Mouse (Mus musculus) stomach, embryonic 14.5 days (tissue): Measurements from ENCODE around the gene Cd200r1. TPM values are rescaled to one million over a fixed set of nuclear protein-coding genes. Genes with fewer than 3 reads are reported as not detected.
"Not testable (repeated sequence)": the region's sequence is repeated elsewhere in the genome, so short reads cannot be mapped to it uniquely, and the experiment has no call there.

Experiments
- ATAC-seq: fragments of 200-750 bp; cut with Nextera tagmentation; 2 replicates; pipeline ENCODE4 v1.8.0; 2017; ENCODE audit warnings: low read depth, moderate TSS enrichment; ENCODE audit not compliant: insufficient number of reproducible peaks, insufficient read depth, low FRiP score
- H3K27ac ChIP-seq: fragments of 300-500 bp; sonication (generic); 2 replicates; pipeline ENCODE4 v1.5.1; 2014; ENCODE audit warnings: mild to moderate bottlenecking, low read length, moderate library complexity, mixed read lengths
- H3K27me3 ChIP-seq: fragments of 300-500 bp; sonication (generic); 2 replicates; pipeline ENCODE4 v1.6.1; 2014; ENCODE audit warnings: low read length, control low read depth, mixed read lengths; ENCODE audit not compliant: control insufficient read depth, insufficient read depth
- H3K36me3 ChIP-seq: fragments of 300-500 bp; sonication (generic); 2 replicates; pipeline ENCODE4 v1.6.1; 2014; ENCODE audit warnings: mild to moderate bottlenecking, control low read depth, low read length, moderate library complexity, mixed read lengths; ENCODE audit not compliant: control insufficient read depth, insufficient read depth
- H3K4me1 ChIP-seq: fragments of 300-500 bp; sonication (generic); 2 replicates; pipeline ENCODE4 v1.6.1; 2014; ENCODE audit warnings: low read length, control low read depth, mixed read lengths; ENCODE audit not compliant: control insufficient read depth, insufficient read depth
- H3K4me2 ChIP-seq: fragments of 300-500 bp; sonication (generic); replicated peaks from 2 replicates; pipeline ENCODE4 v1.6.1; 2014; ENCODE audit warnings: low read depth, low read length, control low read depth
- H3K4me3 ChIP-seq: fragments of 300-500 bp; sonication (generic); 2 replicates; pipeline ENCODE4 v1.5.1; 2014; ENCODE audit warnings: low read depth, low read length, control low read depth
- H3K9ac ChIP-seq: fragments of 300-500 bp; sonication (generic); replicated peaks from 2 replicates; pipeline ENCODE4 v1.6.1; 2014; ENCODE audit warnings: low read depth, mild to moderate bottlenecking, control low read depth, low read length, moderate library complexity, mixed read lengths
- H3K9me3 ChIP-seq: fragments of 300-500 bp; sonication (generic); 2 replicates; pipeline ENCODE4 v1.6.1; 2016; ENCODE audit warnings: low read depth, low read length, control low read depth; ENCODE audit not compliant: control insufficient read depth
- WGBS: fragments of 180-500 bp; shearing (Covaris S2); extraction: QIAGEN DNeasy Blood & Tissue Kit; methylation state at CpG from one replicate; pipeline ENCODE4 v1.1.7; 2014; 5-methylcytosine and 5-hydroxymethylcytosine counted together
- polyA plus RNA-seq: library from polyadenylated mRNA; unstranded; fragments of >200 nt; fragmentation: Nextera tagmentation; extraction: Ambion mirVana; gene quantifications from 2 replicates; pipeline ENCODE4 v1.2.1, GENCODE M21; 2014

The Cd200r1 gene
- polyA plus RNA-seq, 1 experiment from 2014 or later, result 1.2 TPM

DNA sequence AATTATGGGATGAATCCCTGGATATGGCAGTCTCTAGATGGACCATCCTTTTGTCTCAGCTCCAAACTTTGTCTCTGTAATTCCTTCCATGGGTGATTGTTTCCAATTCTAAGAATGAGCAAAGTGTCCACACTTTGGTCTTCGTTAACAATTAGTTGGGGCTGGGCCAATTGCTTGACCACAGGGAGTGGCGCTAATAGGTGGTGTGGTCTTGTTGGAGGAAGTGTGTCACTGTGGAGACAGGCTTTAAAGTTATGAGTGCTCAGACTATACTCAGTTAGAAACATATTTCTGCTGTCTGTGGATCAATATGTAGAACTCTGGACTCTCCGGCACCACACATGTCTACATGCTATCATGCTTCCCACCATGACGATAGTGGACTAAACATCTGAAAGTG is 44.7 kb downstream of the Cd200r1 start:
- H3K27ac ChIP-seq, H3K36me3 ChIP-seq, H3K9me3 ChIP-seq, H3K4me1 ChIP-seq, H3K9ac ChIP-seq, H3K27me3 ChIP-seq, ATAC-seq, H3K4me2 ChIP-seq, H3K4me3 ChIP-seq: not testable (repeated sequence)
- whole genome bisulfite sequencing, result 94% methylated on average over 4 of the region's 4 CpGs

DNA sequence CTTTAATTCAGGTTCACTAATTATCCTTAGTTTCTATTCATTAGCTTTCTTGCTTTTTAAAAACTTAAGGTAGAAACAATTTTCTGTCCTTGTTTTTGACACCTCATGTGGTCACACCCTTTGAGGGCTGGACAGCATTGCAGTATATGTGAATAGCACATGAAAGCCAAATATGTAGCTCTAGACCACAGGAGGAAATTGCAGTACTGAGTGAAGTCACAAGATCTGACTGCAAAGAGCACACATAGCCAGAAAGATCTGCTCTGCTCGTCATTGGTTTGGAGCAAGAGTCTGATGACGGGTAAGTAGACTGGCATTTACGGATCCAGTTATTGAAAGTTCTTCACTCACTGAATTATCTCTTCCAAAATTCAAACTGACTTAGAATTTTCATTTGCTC is 46.0 kb downstream of the Cd200r1 start, which contains the start of gene Cd200r4:
TSS of gene Cd200r4 (plus strand) at position 190 of the 400 bp plus-strand sequence.
- 87% methylated on average over 3 of the region's 3 CpGs for WGBS
- Histone ChIP-seq H3K4me1 (no peaks in the 10 kb centered on the region), H3K4me3 (no peak within 1 kb of the TSS), H3K9me3 (no peaks in the 10 kb centered on the region), H3K9ac (no peak within 1 kb of the TSS), H3K27me3 (no peaks in the 10 kb centered on the region), H3K27ac (no peak within 1 kb of the TSS), H3K36me3 (no peaks in the 10 kb centered on the region), H3K4me2 (no peak within 1 kb of the TSS)
- ATAC-seq, result no peak

DNA sequence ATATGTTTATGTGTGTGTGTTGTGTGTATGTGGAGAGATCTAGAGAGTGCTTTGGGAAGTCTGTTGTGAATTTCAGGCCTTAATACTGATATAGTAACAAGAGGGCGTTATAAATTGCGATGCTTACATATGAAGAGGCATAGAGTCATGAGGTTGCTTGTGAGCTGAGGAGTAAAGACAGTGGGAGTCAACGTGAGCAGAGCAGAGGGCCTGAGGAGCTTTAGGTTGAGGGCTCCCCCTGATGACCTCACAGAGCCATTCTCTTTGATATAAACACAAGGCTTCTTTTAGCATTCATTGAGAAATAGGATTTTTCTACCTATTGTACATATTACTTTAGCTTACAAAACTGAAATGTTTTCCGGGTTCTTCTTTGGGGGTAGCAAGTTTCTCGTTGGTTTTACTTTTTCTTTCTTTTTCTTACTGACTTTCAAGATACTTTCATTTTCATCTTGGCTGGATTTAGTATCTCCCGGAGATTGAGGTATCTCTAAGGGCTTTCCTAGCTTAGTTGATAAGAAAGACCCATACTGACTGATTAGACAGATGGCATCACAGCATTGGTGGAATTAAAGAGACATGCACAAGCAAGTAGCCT is 47.0 kb downstream of the Cd200r1 start:
- 82% methylated on average over 6 of the region's 6 CpGs for WGBS
- H3K27me3 ChIP-seq, result no peaks in the 10 kb centered on the region
- no peaks in the 10 kb centered on the region for H3K36me3 ChIP-seq
- H3K9ac ChIP-seq, result no peak overlapping the region
- no peak overlapping the region for H3K4me2 ChIP-seq
- H3K27ac ChIP-seq, result no peak overlapping the region
- H3K4me1 ChIP-seq, result no peaks in the 10 kb centered on the region
- no peak for ATAC-seq
- H3K9me3 ChIP-seq, result no peaks in the 10 kb centered on the region
- no peak overlapping the region for H3K4me3 ChIP-seq

DNA sequence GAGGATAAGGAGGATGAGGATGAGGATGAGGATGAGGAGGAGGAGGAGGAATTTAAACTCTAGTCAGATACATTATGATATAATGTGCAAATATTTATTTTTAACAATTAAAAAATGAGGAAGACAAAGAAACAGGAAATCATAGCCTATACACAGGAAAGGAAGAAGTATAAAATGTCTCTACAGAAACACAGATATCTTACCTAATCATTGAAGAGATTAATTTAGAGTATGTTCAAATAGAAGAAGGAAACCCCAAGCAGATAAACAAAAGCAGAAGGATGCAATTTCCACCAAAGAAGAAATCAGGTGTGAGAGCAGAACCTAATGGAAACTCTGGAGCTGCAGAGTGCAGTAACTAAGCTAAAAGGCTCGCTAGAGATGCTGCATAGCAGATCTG is 52.5 kb downstream of the Cd200r1 start:
- H3K36me3 ChIP-seq, result no peaks in the 10 kb centered on the region
- no peaks in the 10 kb centered on the region for H3K4me1 ChIP-seq
- no peak overlapping the region for H3K4me3 ChIP-seq
- no peak overlapping the region for H3K9ac ChIP-seq
- WGBS, result 53% methylated on average over 1 of the region's 1 CpGs
- H3K4me2 ChIP-seq, result no peak overlapping the region
- H3K27ac ChIP-seq, result no peak overlapping the region
- H3K9me3 ChIP-seq, result no peaks in the 10 kb centered on the region
- no peak for ATAC-seq
- no peaks in the 10 kb centered on the region for H3K27me3 ChIP-seq

DNA sequence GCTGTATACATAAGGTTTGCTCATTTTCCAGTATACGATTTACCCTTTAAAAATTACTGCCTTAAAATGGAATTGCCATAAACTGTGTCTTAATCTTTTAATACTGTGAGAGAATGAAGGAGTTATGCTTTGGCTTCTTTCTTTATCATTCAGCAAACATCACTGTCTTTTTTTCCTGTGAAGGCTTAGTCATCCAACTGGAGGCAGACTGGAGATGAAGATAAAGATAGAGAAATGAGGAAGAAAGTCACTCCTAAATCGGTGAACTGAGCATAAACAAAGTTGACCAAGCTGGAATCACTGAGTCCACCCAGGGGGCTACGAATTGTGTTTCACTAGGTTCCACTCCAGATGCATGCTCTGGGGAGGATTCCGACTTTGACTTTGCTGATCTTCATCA is 55.0 kb downstream of the Cd200r1 start:
- 72% methylated on average over 4 of the region's 4 CpGs for WGBS
- no peak overlapping the region for H3K27ac ChIP-seq
- no peak overlapping the region for H3K9ac ChIP-seq
- no peaks in the 10 kb centered on the region for H3K36me3 ChIP-seq
- H3K27me3 ChIP-seq, result no peaks in the 10 kb centered on the region
- H3K4me3 ChIP-seq, result no peak overlapping the region
- ATAC-seq, result no peak
- no peaks in the 10 kb centered on the region for H3K9me3 ChIP-seq
- no peaks in the 10 kb centered on the region for H3K4me1 ChIP-seq
- no peak overlapping the region for H3K4me2 ChIP-seq

DNA sequence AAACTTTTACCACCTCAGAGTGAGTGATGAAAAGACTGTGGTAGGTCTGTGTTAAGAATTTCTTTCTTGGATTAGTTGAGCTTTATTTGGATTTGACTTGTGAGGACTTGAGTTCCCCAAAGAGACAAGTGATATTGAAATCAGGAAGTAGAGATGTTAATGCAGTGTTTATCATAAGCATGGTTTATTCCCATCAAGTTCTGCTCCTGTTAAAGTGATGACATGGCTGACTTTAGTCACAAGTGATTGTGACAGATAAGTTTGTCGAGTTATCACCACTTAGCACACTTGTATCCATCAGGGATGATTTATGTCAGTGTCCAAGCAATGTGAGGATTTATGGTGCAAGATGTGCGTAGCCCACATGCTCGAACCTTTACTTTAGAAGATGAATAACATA is 66.8 kb downstream of the Cd200r1 start:
- Histone ChIP-seq H3K9me3 (no peaks in the 10 kb centered on the region), H3K9ac (no peak overlapping the region), H3K27ac (no peak overlapping the region), H3K4me2 (no peak overlapping the region), H3K4me3 (no peak overlapping the region), H3K27me3 (no peaks in the 10 kb centered on the region), H3K36me3 (no peaks in the 10 kb centered on the region), H3K4me1 (no peaks in the 10 kb centered on the region)
- ATAC-seq, result no peak
- WGBS, result 27% methylated on average over 3 of the region's 3 CpGs

DNA sequence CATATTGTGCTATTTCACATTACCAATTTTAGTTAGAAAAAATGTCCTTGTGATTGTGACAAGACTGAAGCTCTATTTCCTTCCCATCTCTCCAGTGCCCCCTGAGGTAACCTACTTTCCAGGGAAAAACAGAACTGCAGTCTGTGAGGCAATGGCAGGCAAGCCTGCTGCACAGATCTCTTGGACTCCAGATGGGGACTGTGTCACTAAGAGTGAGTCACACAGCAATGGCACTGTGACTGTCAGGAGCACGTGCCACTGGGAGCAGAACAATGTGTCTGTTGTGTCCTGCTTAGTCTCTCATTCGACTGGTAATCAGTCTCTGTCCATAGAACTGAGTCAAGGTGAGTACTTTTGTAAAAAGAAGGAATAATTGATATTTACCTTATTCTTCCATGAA is 67.7 kb downstream of the Cd200r1 start:
- not testable (repeated sequence) for H3K36me3 ChIP-seq, H3K4me1 ChIP-seq, H3K9ac ChIP-seq, H3K4me2 ChIP-seq, H3K27me3 ChIP-seq, H3K9me3 ChIP-seq, H3K27ac ChIP-seq, H3K4me3 ChIP-seq, ATAC-seq
- 53% methylated on average over 2 of the region's 2 CpGs for WGBS

Other genes with a start within 250 kb of the Cd200r1 start
- 19.5 and 20.2 TPM in 2 replicates for gene Boc, start 206.8 kb upstream of the Cd200r1 start, polyA plus RNA-seq
- 9.3 and 10.0 TPM in 2 replicates for gene Nepro, start 41.4 kb upstream of the Cd200r1 start, polyA plus RNA-seq
- 27.9 and 29.4 TPM in 2 replicates for gene Gtpbp8, start 19.4 kb upstream of the Cd200r1 start, polyA plus RNA-seq
- 0.14 and 0.23 TPM in 2 replicates for gene Cd200r4, start 46.0 kb downstream of the Cd200r1 start, polyA plus RNA-seq
- not detected in 2 replicates for gene Cd200r2, start 101.4 kb downstream of the Cd200r1 start, polyA plus RNA-seq
- 0.23 TPM in 1 of 2 replicates, not detected in the other for gene Cd200r3, start 177.9 kb downstream of the Cd200r1 start, polyA plus RNA-seq